Mouse (Mus musculus) erythroblast, embryonic 14.5 days (primary cell): ENCODE measurements around the gene Cadm4. TPM values are rescaled to one million over a fixed set of nuclear protein-coding genes. Genes with fewer than 3 reads are reported as not detected.
A peak's percentile ranks its signal among the peaks of the same experiment; 100 is the strongest.

Experiments used
- H3K27me3 ChIP-seq: 2 replicates; pipeline ENCODE4 v1.6.1; 2012; ENCODE audit warnings: inconsistent platforms; ENCODE audit not compliant: control insufficient read depth
- H3K36me3 ChIP-seq: 2 replicates; pipeline ENCODE4 v1.6.1; 2012; ENCODE audit warnings: mild to moderate bottlenecking, inconsistent platforms; ENCODE audit not compliant: control insufficient read depth
- H3K4me1 ChIP-seq: 2 replicates; pipeline ENCODE4 v1.6.1; 2012; ENCODE audit warnings: inconsistent platforms; ENCODE audit not compliant: control insufficient read depth
- H3K4me3 ChIP-seq: replicated peaks from 2 replicates; pipeline ENCODE3; 2012; ENCODE audit warnings: moderate library complexity, mild to moderate bottlenecking, inconsistent platforms
- H3K9me3 ChIP-seq: 2 replicates; pipeline ENCODE4 v1.6.1; 2012; ENCODE audit warnings: low read length, inconsistent platforms, mixed read lengths; ENCODE audit not compliant: control insufficient read depth
- GATA1 ChIP-seq: IDR thresholded peaks from 2 replicates; pipeline ENCODE4 v1.6.1; 2012; ENCODE audit warnings: low read length, inconsistent platforms, mixed read lengths
- TAL1 ChIP-seq: IDR thresholded peaks from 3 replicates; pipeline ENCODE4 v1.6.1; 2012; ENCODE audit warnings: low read length, inconsistent platforms, mixed read lengths
- polyA plus RNA-seq: library from polyadenylated mRNA; stranded (reverse); fragments of >175 nt; gene quantifications from 2 replicates; pipeline ENCODE4 v1.2.3, GENCODE M21; 2012

Cadm4 gene
- polyA plus RNA-seq, 1 experiment: 0.01 TPM

- no peaks in the 10 kb centered on the region for H3K27me3 ChIP-seq
- TF ChIP-seq GATA1 (no peak), TAL1 (no peak)
- 0 out of 2 replicates have a peak, but pooled peaks cover 6% of the 10 kb centered on the region for H3K9me3 ChIP-seq
- H3K4me1 ChIP-seq: peaks cover 41% of the 10 kb centered on the region
- H3K4me3 ChIP-seq: peak overlapping the region; percentile 84
- H3K36me3 ChIP-seq: peaks cover 15% of the 10 kb centered on the region
Measured at GRCm38 (mm10) chr7:24531211-24531971, 49.6 kb downstream of the Cadm4 start.

GRCm38 (mm10) chr7:24533031-24533571 is 51.3 kb downstream of the Cadm4 start:
- H3K36me3 ChIP-seq: peaks cover 15% of the 10 kb centered on the region
- H3K4me3 ChIP-seq: no peak overlapping the region
- H3K27me3 ChIP-seq: no peaks in the 10 kb centered on the region
- TF ChIP-seq TAL1 (no peak), GATA1 (no peak)
- H3K4me1 ChIP-seq: peaks cover 39% of the 10 kb centered on the region
- H3K9me3 ChIP-seq: 0 out of 2 replicates have a peak, but pooled peaks cover 6% of the 10 kb centered on the region

GRCm38 (mm10) chr7:24533806-24534205 is 52.0 kb downstream of the Cadm4 start:
- Histone ChIP-seq H3K9me3 (0 out of 2 replicates have a peak, but pooled peaks cover 6% of the 10 kb centered on the region), H3K27me3 (no peaks in the 10 kb centered on the region), H3K36me3 (peaks cover 15% of the 10 kb centered on the region), H3K4me1 (peaks cover 38% of the 10 kb centered on the region), H3K4me3 (no peak overlapping the region)
- TF ChIP-seq TAL1: no peak
- no peak for TF ChIP-seq GATA1

GRCm38 (mm10) chr7:24534301-24534700 is 52.5 kb downstream of the Cadm4 start:
- TF ChIP-seq TAL1: no peak
- no peak for TF ChIP-seq GATA1
- Histone ChIP-seq H3K9me3 (0 out of 2 replicates have a peak, but pooled peaks cover 6% of the 10 kb centered on the region), H3K27me3 (no peaks in the 10 kb centered on the region), H3K36me3 (peaks cover 15% of the 10 kb centered on the region), H3K4me1 (peaks cover 33% of the 10 kb centered on the region), H3K4me3 (no peak overlapping the region)

- H3K4me1 ChIP-seq: peaks cover 11% of the 10 kb centered on the region
- H3K27me3 ChIP-seq: no peaks in the 10 kb centered on the region
- no peak overlapping the region for H3K4me3 ChIP-seq
- TF ChIP-seq TAL1 (no peak), GATA1 (no peak)
- peaks cover 15% of the 10 kb centered on the region for H3K36me3 ChIP-seq
- H3K9me3 ChIP-seq: 0 out of 2 replicates have a peak, but pooled peaks cover 6% of the 10 kb centered on the region
Measured at GRCm38 (mm10) chr7:24537081-24537480, 55.3 kb downstream of the Cadm4 start.

- Histone ChIP-seq H3K4me3 (no peak overlapping the region), H3K27me3 (no peaks in the 10 kb centered on the region), H3K9me3 (0 out of 2 replicates have a peak, but pooled peaks cover 6% of the 10 kb centered on the region), H3K4me1 (peaks cover 7% of the 10 kb centered on the region), H3K36me3 (peaks cover 15% of the 10 kb centered on the region)
- TF ChIP-seq GATA1: no peak
- TF ChIP-seq TAL1: no peak
Measured at GRCm38 (mm10) chr7:24537591-24537990, 55.8 kb downstream of the Cadm4 start.

- no peaks in the 10 kb centered on the region for H3K27me3 ChIP-seq
- TF ChIP-seq GATA1: no peak
- no peak for TF ChIP-seq TAL1
- no peak overlapping the region for H3K4me3 ChIP-seq
Measured at GRCm38 (mm10) chr7:24538154-24538553, 56.3 kb downstream of the Cadm4 start.

GRCm38 (mm10) chr7:24538701-24539100 is 56.9 kb downstream of the Cadm4 start:
- H3K4me1 ChIP-seq: peaks cover 7% of the 10 kb centered on the region
- no peak overlapping the region for H3K4me3 ChIP-seq
- no peak for TF ChIP-seq GATA1
- no peak for TF ChIP-seq TAL1
- H3K27me3 ChIP-seq: no peaks in the 10 kb centered on the region
- H3K9me3 ChIP-seq: 0 out of 2 replicates have a peak, but pooled peaks cover 2% of the 10 kb centered on the region
- peaks cover 8% of the 10 kb centered on the region for H3K36me3 ChIP-seq

More at GRCm38 (mm10) chr7:24538154-24538553, 56.3 kb downstream of the Cadm4 start:
- peaks cover 14% of the 10 kb centered on the region for H3K36me3 ChIP-seq
- peaks cover 7% of the 10 kb centered on the region for H3K4me1 ChIP-seq
- 0 out of 2 replicates have a peak, but pooled peaks cover 6% of the 10 kb centered on the region for H3K9me3 ChIP-seq

- Histone ChIP-seq H3K9me3 (peaks cover 2% of the 10 kb centered on the region; the same call in 1 of the 2 replicates), H3K4me3 (no peak overlapping the region), H3K27me3 (no peaks in the 10 kb centered on the region), H3K36me3 (no peaks in the 10 kb centered on the region; the same call in 1 of the 2 replicates), H3K4me1 (peaks cover 7% of the 10 kb centered on the region)
- no peak for TF ChIP-seq GATA1
Measured at GRCm38 (mm10) chr7:24539686-24540085, 57.9 kb downstream of the Cadm4 start.

- Histone ChIP-seq H3K4me1 (peaks cover 32% of the 10 kb centered on the region), H3K9me3 (peaks cover 3% of the 10 kb centered on the region; the same call in 1 of the 2 replicates), H3K36me3 (peaks cover 17% of the 10 kb centered on the region), H3K27me3 (no peaks in the 10 kb centered on the region), H3K4me3 (no peak overlapping the region)
- TF ChIP-seq GATA1: no peak
- TF ChIP-seq TAL1: no peak
Measured at GRCm38 (mm10) chr7:24544506-24544905, 62.7 kb downstream of the Cadm4 start.
